Mouse (Mus musculus): ENCODE measurements around the gene Smim11. TPM values are rescaled to one million over a fixed set of nuclear protein-coding genes. Genes with fewer than 3 reads are reported as not detected.
A peak's percentile ranks its signal among the peaks of the same experiment; 100 is the strongest.

Gene Smim11
- total and polyA plus RNA-seq, 3 experiments: 85.8 to 127 (median 93.0) TPM

GRCm38 (mm10) chr16:92294267-92294970 lies 6.7 kb upstream of the Smim11 start:
- dilution Hi-C loops (cut with MboI; ENCODE audit: extremely low pct_ligation_motif_present, extremely low pct_unique_long_range_greater_than_20kb, low sequenced_read_pairs) (no loop called here), in situ Hi-C loops (cut with MboI; ENCODE audit: low pct_ligation_motif_present, low pct_unique_long_range_greater_than_20kb, low sequenced_read_pairs) (loop anchor here (5.0 to 25.0 kb wide), 3 partner anchors 357 to 932 kb away; partner anchors contain the start of gene Ifnar2)

GRCm38 (mm10) chr16:92295328-92295727 lies 5.8 kb upstream of the Smim11 start:
- no peak overlapping the region for H3K4me2 ChIP-seq (ENCODE audit: insufficient read depth, low read depth, poor library complexity, severe bottlenecking)
- H3K4me1 ChIP-seq (ENCODE audit: control insufficient read depth in 1 of 2, insufficient read depth in 2 of 2): peaks cover 5 to 15% of the 10 kb centered on the region in 2 experiments
- TF ChIP-seq TCF12 (IDR thresholded peaks at IDR 0.05; ENCODE audit: low read depth, low read length): no peak
- no peak for TF ChIP-seq RCOR1 (conservative IDR thresholded peaks at IDR 0.05; ENCODE audit: low read depth, low read length)
- no peak for TF ChIP-seq POLR2AphosphoS2 (IDR thresholded peaks at IDR 0.05; ENCODE audit: low read depth, low read length)
- TF ChIP-seq MYC (IDR thresholded peaks at IDR 0.05; ENCODE audit: low read depth, low read length): no peak
- no peak for TF ChIP-seq EP300 (IDR thresholded peaks at IDR 0.05; ENCODE audit: low read length)
- TF ChIP-seq PAX5 (IDR thresholded peaks at IDR 0.05; ENCODE audit: low read length): no peak
- no peak for TF ChIP-seq HCFC1 (IDR thresholded peaks at IDR 0.05; ENCODE audit: low read depth, low read length)
- in situ Hi-C loops (cut with MboI; ENCODE audit: low pct_ligation_motif_present, low pct_unique_long_range_greater_than_20kb, low sequenced_read_pairs): loop anchor here (25.0 kb wide), 2 partner anchors 583 to 933 kb away; partner anchors contain the start of gene Ifnar2
- H3K27me3 ChIP-seq (replicated peaks): peaks cover 7% of the 10 kb centered on the region
- H3K9me3 ChIP-seq (replicated peaks; ENCODE audit: low read length): no peaks in the 10 kb centered on the region
- dilution Hi-C loops (cut with MboI; ENCODE audit: extremely low pct_ligation_motif_present, extremely low pct_unique_long_range_greater_than_20kb, low sequenced_read_pairs): no loop called here
- no peak for DNase-seq (ENCODE audit: extremely low read depth)
- no peak overlapping the region for H3K27ac ChIP-seq (ENCODE audit: insufficient read depth, low read depth)
- no peak overlapping the region for H3K9ac ChIP-seq (ENCODE audit: insufficient read depth, low read depth)
- H3K4me3 ChIP-seq (replicated peaks in 1 of 3; ENCODE audit: low read depth in 2 of 3, low read length in 2 of 3, poor library complexity in 1 of 3): no peak overlapping the region
- H3K79me2 ChIP-seq (replicated peaks; ENCODE audit: control insufficient read depth, extremely low read depth, insufficient read depth, poor library complexity, severe bottlenecking): no peaks in the 10 kb centered on the region
- H3K36me3 ChIP-seq (replicated peaks in 1 of 2; ENCODE audit: control insufficient read depth in 1 of 2, insufficient read depth in 1 of 2, low read length in 1 of 2): no peaks in the 10 kb centered on the region

More at GRCm38 (mm10) chr16:92294267-92294970, 6.7 kb upstream of the Smim11 start:
- H3K36me3 ChIP-seq (replicated peaks in 1 of 2; ENCODE audit: control insufficient read depth in 1 of 2, insufficient read depth in 1 of 2, low read length in 1 of 2): no peaks in the 10 kb centered on the region
- H3K4me1 ChIP-seq (ENCODE audit: control insufficient read depth in 1 of 2, insufficient read depth in 2 of 2): peaks cover 5 to 11% of the 10 kb centered on the region in 2 experiments
- no peak overlapping the region for H3K9ac ChIP-seq (ENCODE audit: insufficient read depth, low read depth)
- H3K27ac ChIP-seq (ENCODE audit: insufficient read depth, low read depth): no peak overlapping the region
- no peaks in the 10 kb centered on the region for H3K9me3 ChIP-seq (replicated peaks; ENCODE audit: low read length)
- no peak for DNase-seq (ENCODE audit: extremely low read depth)
- no peaks in the 10 kb centered on the region for H3K79me2 ChIP-seq (replicated peaks; ENCODE audit: control insufficient read depth, extremely low read depth, insufficient read depth, poor library complexity, severe bottlenecking)
- H3K4me2 ChIP-seq (ENCODE audit: insufficient read depth, low read depth, poor library complexity, severe bottlenecking): no peak overlapping the region
- no peak overlapping the region for H3K4me3 ChIP-seq (replicated peaks in 1 of 3; ENCODE audit: low read depth in 2 of 3, low read length in 2 of 3, poor library complexity in 1 of 3)
- TF ChIP-seq MYC (IDR thresholded peaks at IDR 0.05; ENCODE audit: low read depth, low read length): no peak
- TF ChIP-seq JUN (IDR thresholded peaks at IDR 0.05; ENCODE audit: insufficient read depth, low read depth, low read length): no peak
- no peak for TF ChIP-seq UBTF (IDR thresholded peaks at IDR 0.05; ENCODE audit: low read depth, low read length)
- TF ChIP-seq MAX (IDR thresholded peaks at IDR 0.05; ENCODE audit: low read length): no peak
- TF ChIP-seq ZMIZ1 (IDR thresholded peaks at IDR 0.05; ENCODE audit: low read depth, low read length): no peak
- peaks cover 7% of the 10 kb centered on the region for H3K27me3 ChIP-seq (replicated peaks)

DNA sequence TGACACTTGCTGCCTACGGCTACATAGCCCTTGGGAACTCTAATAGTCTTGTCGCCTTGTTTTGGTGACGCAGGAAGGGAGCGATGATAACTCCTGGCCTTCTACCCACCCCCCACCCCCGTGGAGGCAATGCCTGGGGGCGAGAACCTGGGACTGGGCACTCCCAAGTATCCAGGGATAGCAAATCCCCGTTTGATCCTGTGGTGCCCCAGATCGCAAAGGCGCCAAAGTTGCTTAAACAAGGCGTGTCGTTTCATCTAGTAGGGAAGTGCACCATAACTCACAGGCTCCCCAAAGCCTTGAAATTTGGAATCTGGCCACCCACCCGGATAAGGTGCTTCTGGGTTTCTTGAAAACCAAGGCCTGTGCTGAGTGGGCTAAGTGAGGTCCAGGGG lies 323 bp downstream of the Smim11 start:
- dilution Hi-C loops (cut with MboI; ENCODE audit: extremely low pct_ligation_motif_present, extremely low pct_unique_long_range_greater_than_20kb, low sequenced_read_pairs): no loop called here
- in situ Hi-C loops (cut with MboI; ENCODE audit: low pct_ligation_motif_present, low pct_unique_long_range_greater_than_20kb, low sequenced_read_pairs): no loop called here
- peak overlapping the region; percentile 80 for H3K9ac ChIP-seq (ENCODE audit: insufficient read depth, low read depth)
- H3K4me2 ChIP-seq (ENCODE audit: insufficient read depth, low read depth, poor library complexity, severe bottlenecking): peak overlapping the region; percentile 69
- no peaks in the 10 kb centered on the region for H3K9me3 ChIP-seq (replicated peaks; ENCODE audit: low read length)
- H3K79me2 ChIP-seq (replicated peaks; ENCODE audit: control insufficient read depth, extremely low read depth, insufficient read depth, poor library complexity, severe bottlenecking): no peaks in the 10 kb centered on the region
- DNase-seq (ENCODE audit: extremely low read depth): no peak
- H3K27me3 ChIP-seq (replicated peaks): no peaks in the 10 kb centered on the region
- peaks cover 9 to 20% of the 10 kb centered on the region in 2 experiments for H3K36me3 ChIP-seq (replicated peaks in 1 of 2; ENCODE audit: control insufficient read depth in 1 of 2, insufficient read depth in 1 of 2, low read length in 1 of 2)
- peaks cover 11 to 57% of the 10 kb centered on the region in 2 experiments for H3K4me1 ChIP-seq (ENCODE audit: control insufficient read depth in 1 of 2, insufficient read depth in 2 of 2)
- no peak overlapping the region for H3K27ac ChIP-seq (ENCODE audit: insufficient read depth, low read depth)
- peak overlapping the region; percentile 66 to 87 (median 73) for H3K4me3 ChIP-seq (replicated peaks in 1 of 3; ENCODE audit: low read depth in 2 of 3, low read length in 2 of 3, poor library complexity in 1 of 3)
- TF ChIP-seq IRF4 (IDR thresholded peaks at IDR 0.05; ENCODE audit: low read depth, low read length): 0 out of 2 replicates have a peak, but pooled peaks have one; percentile 6
- TF ChIP-seq UBTF (IDR thresholded peaks at IDR 0.05; ENCODE audit: low read depth, low read length): no peak
- 0 out of 2 replicates have a peak, but pooled peaks have one; percentile 14 for TF ChIP-seq CHD1 (IDR thresholded peaks at IDR 0.05; ENCODE audit: low read depth, low read length)
- 0 out of 2 replicates have a peak, but pooled peaks have one; percentile 3 for TF ChIP-seq CHD2 (IDR thresholded peaks at IDR 0.05; ENCODE audit: low read length)
- no peak for TF ChIP-seq KAT2A (IDR thresholded peaks at IDR 0.05; ENCODE audit: insufficient replicate concordance, low read length)
- no peak for TF ChIP-seq POLR2AphosphoS2 (IDR thresholded peaks at IDR 0.05; ENCODE audit: low read depth, low read length)
- no peak for TF ChIP-seq HCFC1 (IDR thresholded peaks at IDR 0.05; ENCODE audit: low read depth, low read length)

Data from CH12.LX (cell line).